Mouse (Mus musculus) forebrain, embryonic 15.5 days (tissue): ENCODE results near the gene Ddx59. TPM values are rescaled to one million over a fixed set of nuclear protein-coding genes. Genes with fewer than 3 reads are reported as not detected.

Experiments
- ATAC-seq: fragments of 200-750 bp; cut with Nextera tagmentation; replicated peaks from 2 replicates; pipeline ENCODE4 v1.8.0; 2017; ENCODE audit warnings: mild to moderate bottlenecking, moderate TSS enrichment, moderate library complexity
- H3K27ac ChIP-seq: fragments of 300-500 bp; sonication (generic); replicated peaks from 2 replicates; pipeline ENCODE4 v1.5.1; 2015; ENCODE audit warnings: mild to moderate bottlenecking, inconsistent platforms
- H3K27me3 ChIP-seq: fragments of 300-500 bp; sonication (generic); 2 replicates; pipeline ENCODE4 v1.6.1; 2015; ENCODE audit warnings: inconsistent platforms
- H3K36me3 ChIP-seq: fragments of 300-500 bp; sonication (generic); 2 replicates; pipeline ENCODE4 v1.6.1; 2015; ENCODE audit warnings: mild to moderate bottlenecking, inconsistent platforms
- H3K4me1 ChIP-seq: fragments of 300-500 bp; sonication (generic); 2 replicates; pipeline ENCODE4 v1.6.1; 2015; ENCODE audit warnings: inconsistent platforms
- H3K4me2 ChIP-seq: fragments of 300-500 bp; sonication (generic); replicated peaks from 2 replicates; pipeline ENCODE4 v1.6.1; 2015; ENCODE audit warnings: mild to moderate bottlenecking, inconsistent platforms
- H3K4me3 ChIP-seq: fragments of 300-500 bp; sonication (generic); 2 replicates; pipeline ENCODE4 v1.5.1; 2015; ENCODE audit warnings: mild to moderate bottlenecking, inconsistent platforms
- H3K9ac ChIP-seq: fragments of 300-500 bp; sonication (generic); replicated peaks from 2 replicates; pipeline ENCODE4 v1.6.1; 2015; ENCODE audit warnings: mild to moderate bottlenecking, inconsistent platforms
- H3K9me3 ChIP-seq: fragments of 300-500 bp; sonication (generic); 2 replicates; pipeline ENCODE4 v1.6.1; 2016; ENCODE audit warnings: inconsistent platforms
- WGBS: fragments of 180-500 bp; shearing (Covaris S2); methylation state at CpG from one replicate; pipeline ENCODE4 v1.1.7; 2015; ENCODE audit warnings: mixed read lengths; 5-methylcytosine and 5-hydroxymethylcytosine counted together
- polyA plus RNA-seq: library from polyadenylated mRNA; unstranded; fragments of >200 nt; fragmentation: Nextera tagmentation; extraction: Ambion mirVana; gene quantifications from 2 replicates; pipeline ENCODE4 v1.2.1, GENCODE M21; 2015

Gene Ddx59
- polyA plus RNA-seq, 1 experiment from 2014 or later = 18.4 TPM

DNA sequence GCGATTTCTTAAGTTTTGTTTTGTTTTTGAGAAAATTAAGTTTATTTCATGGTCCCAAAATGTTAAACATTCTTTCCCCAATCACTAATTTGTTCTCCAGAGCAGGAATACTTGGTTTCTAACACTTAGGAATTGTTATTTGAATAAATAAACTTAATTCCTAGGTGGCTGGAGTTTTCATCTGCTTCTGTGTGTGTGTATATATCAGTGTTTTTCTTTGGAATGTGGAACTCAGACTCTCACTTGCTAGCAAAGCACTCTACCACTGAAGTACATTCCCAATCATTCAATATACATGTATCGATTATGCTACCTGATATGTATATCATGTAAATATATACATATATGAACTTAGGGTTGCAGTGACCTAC is 670 bp downstream of the Ddx59 start:
- Histone ChIP-seq H3K36me3 (no peaks in the 10 kb centered on the region), H3K9me3 (no peaks in the 10 kb centered on the region), H3K4me1 (peaks cover 13% of the 10 kb centered on the region), H3K4me3 (peak overlapping the region; percentile 76), H3K4me2 (peak overlapping the region; percentile 48), H3K27me3 (no peaks in the 10 kb centered on the region), H3K9ac (peak overlapping the region; percentile 75; the same call in 1 of the 2 replicates), H3K27ac (no peak overlapping the region)
- ATAC-seq = no peak
- WGBS = 47% methylated on average over 2 of the region's 2 CpGs

DNA sequence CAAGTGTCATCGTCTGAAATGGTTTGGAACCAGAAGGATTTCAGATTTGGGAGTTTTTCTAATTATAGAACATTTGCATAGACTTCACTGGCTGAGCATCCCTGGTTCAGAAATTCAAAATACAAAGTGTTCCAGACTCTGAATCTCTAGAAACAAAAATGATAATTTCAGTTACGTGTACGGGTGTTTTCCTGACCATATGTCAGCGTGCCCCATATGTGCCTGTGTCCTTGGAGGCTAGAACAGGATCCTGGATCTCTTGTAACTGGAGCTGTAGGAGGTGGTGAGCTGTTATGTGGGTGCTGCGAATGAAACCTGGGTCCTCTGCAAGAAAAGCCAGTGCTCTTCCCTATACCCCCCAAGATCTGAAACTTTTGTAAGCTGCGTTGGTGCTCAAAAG is 3.3 kb downstream of the Ddx59 start:
- H3K27ac ChIP-seq = no peak overlapping the region
- H3K4me1 ChIP-seq = peaks cover 13% of the 10 kb centered on the region
- no peaks in the 10 kb centered on the region for H3K27me3 ChIP-seq
- H3K36me3 ChIP-seq = no peaks in the 10 kb centered on the region
- whole genome bisulfite sequencing = 91% methylated on average over 6 of the region's 6 CpGs
- no peak overlapping the region for H3K4me2 ChIP-seq
- no peak for ATAC-seq
- no peaks in the 10 kb centered on the region for H3K9me3 ChIP-seq
- no peak overlapping the region for H3K9ac ChIP-seq
- H3K4me3 ChIP-seq = no peak overlapping the region

DNA sequence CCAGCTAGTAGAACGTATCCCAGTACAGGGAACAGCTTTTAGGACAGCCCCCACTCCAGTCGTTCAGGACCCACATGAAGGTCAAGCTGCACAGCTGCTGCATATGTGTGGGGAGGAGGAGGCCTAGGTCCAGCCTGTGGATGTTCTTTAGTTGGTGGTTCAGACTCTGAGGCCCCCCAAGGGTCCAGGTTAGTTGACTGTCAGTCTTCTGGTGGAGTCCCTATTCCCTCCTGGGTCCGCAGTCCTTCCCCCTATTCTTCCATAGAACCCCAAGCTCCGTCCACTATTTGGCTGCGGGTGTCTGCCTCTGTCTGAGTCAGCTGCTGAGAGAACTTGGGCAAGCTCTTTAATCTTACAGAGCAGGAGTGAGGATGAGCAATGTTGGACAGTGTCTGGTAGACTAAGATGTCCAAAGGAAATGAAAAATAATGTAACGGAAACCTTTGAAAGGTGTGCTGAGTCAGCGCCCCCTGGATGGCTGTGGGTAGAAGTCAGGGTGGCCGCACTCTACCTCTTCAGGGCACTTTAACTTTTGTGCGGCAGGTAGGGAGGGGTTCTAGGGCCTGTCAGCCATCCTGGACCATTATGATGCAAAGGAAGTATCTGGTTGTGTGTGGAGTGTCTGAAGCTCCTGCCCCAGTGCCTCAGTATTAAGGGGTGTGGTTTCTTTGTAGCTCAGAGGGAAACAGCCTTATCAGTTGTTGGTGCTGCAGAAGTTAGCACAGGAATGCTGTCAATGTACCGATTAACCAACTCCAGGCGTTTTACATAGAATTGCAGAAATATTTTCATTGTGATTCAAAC is 12.3 kb downstream of the Ddx59 start:
- Histone ChIP-seq H3K9me3 (no peaks in the 10 kb centered on the region), H3K27me3 (no peaks in the 10 kb centered on the region), H3K4me3 (no peak overlapping the region), H3K27ac (no peak overlapping the region), H3K4me1 (no peaks in the 10 kb centered on the region), H3K36me3 (0 out of 2 replicates have a peak, but pooled peaks cover 8% of the 10 kb centered on the region), H3K9ac (no peak overlapping the region), H3K4me2 (no peak overlapping the region)
- ATAC-seq = no peak
- WGBS = 82% methylated on average over 11 of the region's 11 CpGs

DNA sequence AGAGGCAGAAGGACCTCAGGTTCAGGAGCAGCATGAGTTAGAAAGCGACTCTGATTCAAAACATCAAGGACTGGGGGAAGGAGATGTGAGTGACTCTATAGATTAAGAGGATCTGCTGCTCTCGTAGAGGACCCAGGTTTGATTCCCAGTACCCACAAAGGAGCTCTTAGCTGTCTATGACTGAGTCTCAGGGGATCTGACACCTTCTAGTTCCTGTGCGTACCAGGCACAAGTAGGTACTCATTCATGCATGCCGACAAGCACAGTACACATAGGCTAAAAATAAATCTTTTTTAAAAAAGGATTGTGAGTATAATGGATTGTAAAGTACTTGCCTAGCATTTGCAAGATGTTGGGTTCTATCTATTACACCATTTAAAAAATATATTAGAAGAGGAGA is 13.9 kb downstream of the Ddx59 start:
- Histone ChIP-seq H3K36me3 (0 out of 2 replicates have a peak, but pooled peaks cover 10% of the 10 kb centered on the region), H3K4me1 (no peaks in the 10 kb centered on the region), H3K4me2 (no peak overlapping the region), H3K27me3 (no peaks in the 10 kb centered on the region), H3K9ac (no peak overlapping the region), H3K9me3 (no peaks in the 10 kb centered on the region), H3K4me3 (no peak overlapping the region), H3K27ac (no peak overlapping the region)
- WGBS = 87% methylated on average over 4 of the region's 4 CpGs
- no peak for ATAC-seq

- H3K4me3 ChIP-seq = no peak overlapping the region
- H3K9ac ChIP-seq = no peak overlapping the region
- ATAC-seq = no peak
- no peaks in the 10 kb centered on the region for H3K9me3 ChIP-seq
- H3K4me1 ChIP-seq = no peaks in the 10 kb centered on the region
- no peaks in the 10 kb centered on the region for H3K27me3 ChIP-seq
- no peak overlapping the region for H3K4me2 ChIP-seq
- H3K27ac ChIP-seq = no peak overlapping the region
- 0 out of 2 replicates have a peak, but pooled peaks cover 4% of the 10 kb centered on the region for H3K36me3 ChIP-seq
- 75% methylated on average over 7 of the region's 7 CpGs for WGBS
Observed at GRCm38 (mm10) chr1:136430126-136430818, 15.2 kb downstream of the Ddx59 start.

GRCm38 (mm10) chr1:136440741-136441140 is 25.7 kb downstream of the Ddx59 start:
- Histone ChIP-seq H3K9ac (no peak overlapping the region), H3K36me3 (0 out of 2 replicates have a peak, but pooled peaks cover 6% of the 10 kb centered on the region), H3K27me3 (no peaks in the 10 kb centered on the region), H3K4me3 (no peak overlapping the region), H3K9me3 (no peaks in the 10 kb centered on the region), H3K27ac (no peak overlapping the region), H3K4me2 (no peak overlapping the region), H3K4me1 (no peaks in the 10 kb centered on the region)
- WGBS = 89% methylated on average over 7 of the region's 7 CpGs
- ATAC-seq = no peak

DNA sequence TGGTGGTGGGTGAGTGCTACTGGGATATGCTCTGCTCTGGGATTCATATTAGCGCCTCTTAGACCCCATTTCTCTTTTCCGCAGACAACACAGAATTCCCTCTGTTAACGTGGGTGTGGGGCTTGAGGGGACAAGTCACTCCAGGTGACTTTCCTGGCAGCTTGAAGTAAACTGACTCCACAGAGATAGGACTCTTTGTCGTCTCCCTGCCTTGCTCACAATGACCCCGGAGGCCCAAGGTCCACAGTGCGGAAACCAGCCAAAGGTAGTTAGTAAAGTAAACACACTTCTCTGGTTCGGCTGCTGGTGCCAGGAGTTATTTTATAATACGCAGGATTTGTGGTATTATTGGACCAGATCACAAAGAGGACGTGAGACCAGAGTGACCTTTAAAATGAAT is 27.7 kb downstream of the Ddx59 start:
- no peak overlapping the region for H3K4me3 ChIP-seq
- H3K9ac ChIP-seq = no peak overlapping the region
- H3K9me3 ChIP-seq = no peaks in the 10 kb centered on the region
- ATAC-seq = no peak
- H3K4me1 ChIP-seq = no peaks in the 10 kb centered on the region
- H3K27ac ChIP-seq = no peak overlapping the region
- 0 out of 2 replicates have a peak, but pooled peaks cover 4% of the 10 kb centered on the region for H3K36me3 ChIP-seq
- H3K4me2 ChIP-seq = no peak overlapping the region
- WGBS = 72% methylated on average over 9 of the region's 9 CpGs
- no peaks in the 10 kb centered on the region for H3K27me3 ChIP-seq

DNA sequence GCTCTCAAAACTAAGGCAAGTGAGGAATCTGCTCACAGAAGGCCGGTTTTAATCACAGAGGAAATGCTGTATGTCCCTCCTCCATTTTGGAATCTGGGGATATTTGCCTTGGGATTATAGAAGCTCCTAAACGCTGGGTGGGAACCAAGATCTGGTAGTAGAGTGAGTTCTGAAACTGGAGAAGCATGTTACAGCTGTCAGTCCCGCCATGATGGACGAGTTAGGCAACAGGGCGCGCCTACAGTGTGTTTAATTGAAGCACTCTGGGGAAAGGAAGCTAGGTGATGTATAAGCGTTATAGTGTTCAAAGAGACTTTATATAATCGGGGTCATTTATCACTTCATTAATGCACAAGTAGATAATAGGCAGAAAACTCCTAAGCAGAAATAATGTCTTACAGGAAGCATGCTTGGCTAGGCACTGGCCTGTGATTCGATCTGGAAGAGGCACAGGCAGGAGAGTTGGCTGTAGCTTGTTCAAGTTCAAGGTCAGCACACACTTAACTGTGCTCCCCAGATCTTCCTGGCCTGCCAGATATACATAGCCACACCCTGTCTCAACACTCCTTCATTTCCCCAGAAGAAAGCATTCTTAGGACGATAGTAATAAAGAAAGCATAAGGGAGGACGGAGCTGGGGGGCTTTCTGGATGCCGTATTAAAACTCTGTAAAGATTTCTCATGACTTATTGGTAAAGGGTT is 29.6 kb downstream of the Ddx59 start:
- Histone ChIP-seq H3K4me1 (no peaks in the 10 kb centered on the region), H3K4me3 (no peak overlapping the region), H3K27ac (no peak overlapping the region), H3K9ac (no peak overlapping the region), H3K27me3 (no peaks in the 10 kb centered on the region), H3K36me3 (0 out of 2 replicates have a peak, but pooled peaks cover 1% of the 10 kb centered on the region), H3K4me2 (no peak overlapping the region), H3K9me3 (no peaks in the 10 kb centered on the region)
- ATAC-seq = no peak
- WGBS = 87% methylated on average over 12 of the region's 12 CpGs

DNA sequence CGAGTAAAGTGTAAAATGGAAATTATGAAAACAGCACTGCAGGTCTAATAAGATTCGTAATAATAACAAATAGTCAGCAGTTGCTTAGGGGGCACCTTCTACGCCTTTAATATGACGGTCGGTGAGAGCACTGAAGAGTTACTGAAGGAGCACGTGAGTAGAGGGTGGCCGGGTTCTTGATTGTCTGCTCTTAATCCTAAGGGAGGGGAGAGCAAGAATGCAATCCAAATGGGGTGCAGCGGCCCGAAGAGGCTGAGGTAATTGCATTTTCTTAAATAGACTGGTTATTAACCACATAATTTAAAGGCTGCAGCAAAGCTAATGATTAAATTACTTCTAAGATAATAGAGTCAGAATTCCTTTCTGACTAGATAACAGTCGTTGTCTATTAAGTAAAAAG is 31.9 kb downstream of the Ddx59 start:
- H3K4me2 ChIP-seq = no peak overlapping the region
- WGBS = 46% methylated on average over 10 of the region's 10 CpGs
- H3K9me3 ChIP-seq = no peaks in the 10 kb centered on the region
- H3K4me1 ChIP-seq = no peaks in the 10 kb centered on the region
- H3K36me3 ChIP-seq = no peaks in the 10 kb centered on the region
- no peak overlapping the region for H3K27ac ChIP-seq
- H3K9ac ChIP-seq = no peak overlapping the region
- ATAC-seq = no peak
- H3K4me3 ChIP-seq = no peak overlapping the region
- H3K27me3 ChIP-seq = no peaks in the 10 kb centered on the region

- H3K9ac ChIP-seq = no peak overlapping the region
- no peaks in the 10 kb centered on the region for H3K27me3 ChIP-seq
- no peak overlapping the region for H3K27ac ChIP-seq
- H3K4me3 ChIP-seq = no peak overlapping the region
- H3K36me3 ChIP-seq = no peaks in the 10 kb centered on the region
- 70% methylated on average over 4 of the region's 4 CpGs for WGBS
- no peaks in the 10 kb centered on the region for H3K9me3 ChIP-seq
- ATAC-seq = no peak
- H3K4me1 ChIP-seq = no peaks in the 10 kb centered on the region
- H3K4me2 ChIP-seq = no peak overlapping the region
Observed at GRCm38 (mm10) chr1:136447338-136447737, 32.3 kb downstream of the Ddx59 start.

- WGBS = 92% methylated on average over 6 of the region's 6 CpGs
- no peaks in the 10 kb centered on the region for H3K36me3 ChIP-seq
- H3K27ac ChIP-seq = no peak overlapping the region
- no peak overlapping the region for H3K4me2 ChIP-seq
- ATAC-seq = no peak
- no peak overlapping the region for H3K9ac ChIP-seq
- H3K27me3 ChIP-seq = no peaks in the 10 kb centered on the region
- no peak overlapping the region for H3K4me3 ChIP-seq
- H3K4me1 ChIP-seq = no peaks in the 10 kb centered on the region
- H3K9me3 ChIP-seq = no peaks in the 10 kb centered on the region
Observed at GRCm38 (mm10) chr1:136449541-136449940, 34.5 kb downstream of the Ddx59 start.

DNA sequence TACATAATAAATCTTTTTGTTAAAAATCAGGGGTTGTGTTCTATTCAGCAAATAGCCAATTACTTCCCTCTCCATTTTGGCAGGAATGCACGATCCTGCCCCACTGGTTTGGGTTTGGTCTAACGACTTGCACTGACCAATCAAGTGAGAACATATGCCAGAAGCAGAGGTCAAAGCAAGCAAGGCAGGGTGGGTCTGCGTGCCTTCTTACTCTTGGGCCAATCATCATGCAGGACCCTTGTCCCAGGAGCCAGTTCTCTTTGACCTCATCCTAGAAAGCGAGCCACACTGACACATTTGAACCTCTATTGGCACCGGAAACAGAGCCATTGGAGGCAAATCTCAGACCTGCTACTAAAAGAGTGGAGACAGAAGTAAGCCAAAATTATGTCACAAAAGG is 35.1 kb downstream of the Ddx59 start:
- H3K27ac ChIP-seq = no peak overlapping the region
- 0 out of 2 replicates have a peak, but pooled peaks cover 2% of the 10 kb centered on the region for H3K27me3 ChIP-seq
- H3K9me3 ChIP-seq = no peaks in the 10 kb centered on the region
- H3K4me3 ChIP-seq = no peak overlapping the region
- no peaks in the 10 kb centered on the region for H3K4me1 ChIP-seq
- H3K4me2 ChIP-seq = no peak overlapping the region
- H3K36me3 ChIP-seq = no peaks in the 10 kb centered on the region
- H3K9ac ChIP-seq = no peak overlapping the region
- ATAC-seq = no peak
- WGBS = 65% methylated on average over 5 of the region's 5 CpGs
